Mouse (Mus musculus) activated CD4-positive, CD25-positive, alpha-beta regulatory T cell, adult 4 months (primary cell): ENCODE measurements at regions not wholly inside any gene's neighbourhood (a gene's known extent, or its start where the extent isn't known, plus 50 kb on each side); places are given as distances from the start of the nearest gene placed in this dataset.
"Not testable (repeated sequence)": the region's sequence is repeated elsewhere in the genome, so short reads cannot be mapped to it uniquely, and the experiment has no call there.

Source experiments
- ATAC-seq: one replicate; pipeline ENCODE4 v1.8.0; 2017

- not testable (repeated sequence) for ATAC-seq
Observed at GRCm38 (mm10) chr15:53984006-53984405, 99.3 kb downstream of the Gm7489 start.

GRCm38 (mm10) chr15:53989888-53990287 lies 105.2 kb downstream of the Gm7489 start:
- no peak for ATAC-seq

- no peak for ATAC-seq
Observed at GRCm38 (mm10) chr15:53995199-53995868, 110.6 kb downstream of the Gm7489 start.

DNA sequence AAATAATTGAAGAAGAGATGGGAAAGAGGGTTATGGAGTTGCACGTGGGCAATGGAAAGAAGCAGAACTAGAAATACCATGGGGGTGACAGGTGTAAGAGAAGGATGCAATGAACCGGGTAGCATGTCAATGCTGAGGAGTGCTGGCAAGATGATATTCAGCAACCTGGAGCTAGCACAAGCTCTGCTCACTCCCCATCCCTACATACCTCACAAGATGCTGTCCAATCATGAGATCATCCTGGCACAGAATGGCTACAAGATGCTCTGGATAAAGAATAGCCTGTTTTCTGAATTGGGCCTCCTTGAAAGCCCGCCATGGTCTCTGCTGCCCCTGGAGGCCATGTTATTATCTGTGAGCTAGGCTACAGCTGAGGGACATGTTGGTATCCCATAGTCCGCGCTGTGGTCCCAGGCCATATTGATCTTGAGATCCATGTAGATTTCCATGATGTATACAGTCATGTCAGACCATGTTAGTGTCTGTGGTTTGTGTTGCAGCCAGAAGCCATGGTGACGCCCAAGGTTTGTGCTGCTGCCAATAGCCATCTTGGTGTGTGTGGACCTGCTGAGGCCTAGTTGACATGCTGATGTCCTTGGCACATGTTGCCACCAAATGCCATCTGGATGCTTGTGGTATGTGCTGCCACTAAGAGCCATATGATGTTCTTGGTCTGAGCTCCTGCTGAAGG lies 114.0 kb downstream of the Gm7489 start:
- no peak for ATAC-seq

DNA sequence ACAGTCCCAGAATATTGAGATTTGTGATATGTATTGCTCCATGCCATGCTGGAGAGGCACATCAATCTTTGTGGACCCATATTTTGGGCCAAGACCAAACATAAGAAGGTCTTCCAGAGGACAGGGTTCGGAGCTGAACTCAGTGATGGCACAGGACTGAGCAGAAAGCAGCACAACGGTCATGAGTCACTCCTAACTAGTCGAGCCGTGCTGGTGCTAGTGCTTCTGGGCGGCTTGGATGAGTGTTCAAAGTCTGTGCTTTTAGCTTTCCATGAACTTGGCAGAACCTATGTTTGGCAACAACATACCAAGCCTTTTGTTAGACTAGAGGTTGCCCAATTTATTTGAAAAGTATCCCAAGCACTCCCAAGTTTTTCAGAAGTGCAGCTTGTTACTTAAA lies 149.1 kb downstream of the Gm7489 start:
- ATAC-seq, result no peak

- no peak for ATAC-seq
Observed at GRCm38 (mm10) chr15:54050711-54051110, 166.0 kb downstream of the Gm7489 start.

DNA sequence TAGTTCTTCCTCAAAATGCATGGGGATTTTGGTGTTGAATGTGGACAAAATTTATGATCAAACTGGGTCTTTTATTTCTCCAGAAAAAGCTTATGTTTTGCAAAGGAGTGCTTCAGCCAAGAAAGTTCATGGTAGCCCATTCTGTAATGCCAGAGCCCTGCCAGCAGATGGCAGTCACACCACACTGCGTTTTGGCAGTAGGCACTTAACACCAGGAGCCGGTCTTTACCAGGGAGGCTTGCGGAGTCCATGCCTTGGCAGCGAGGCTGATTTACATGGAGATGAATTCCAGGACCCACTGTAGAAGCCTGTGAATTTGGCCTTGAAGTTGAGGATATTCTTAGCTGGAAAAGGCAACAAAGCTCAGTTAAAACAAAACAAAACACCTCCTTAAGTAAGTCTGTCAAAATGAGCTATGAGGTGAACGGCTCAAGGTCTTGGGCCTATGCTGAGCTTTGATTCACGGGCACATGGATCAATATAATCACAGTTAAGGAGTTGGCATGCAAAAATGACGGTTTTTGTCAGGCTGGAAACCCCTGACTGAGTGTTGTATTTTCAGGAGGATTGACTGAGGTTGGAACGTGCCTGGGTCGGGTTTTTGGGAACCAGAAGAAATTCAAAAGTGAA lies 185.4 kb downstream of the Gm7489 start:
- peak; percentile 61 for ATAC-seq

- ATAC-seq, result no peak
Observed at GRCm38 (mm10) chr15:54071732-54072131, 187.0 kb downstream of the Gm7489 start.

GRCm38 (mm10) chr15:54091301-54091700 lies 206.6 kb downstream of the Gm7489 start:
- no peak for ATAC-seq

- ATAC-seq, result no peak
Observed at GRCm38 (mm10) chr15:54092386-54092785, 207.7 kb downstream of the Gm7489 start.

- no peak for ATAC-seq
Observed at GRCm38 (mm10) chr15:54097498-54097897, 212.8 kb downstream of the Gm7489 start.

DNA sequence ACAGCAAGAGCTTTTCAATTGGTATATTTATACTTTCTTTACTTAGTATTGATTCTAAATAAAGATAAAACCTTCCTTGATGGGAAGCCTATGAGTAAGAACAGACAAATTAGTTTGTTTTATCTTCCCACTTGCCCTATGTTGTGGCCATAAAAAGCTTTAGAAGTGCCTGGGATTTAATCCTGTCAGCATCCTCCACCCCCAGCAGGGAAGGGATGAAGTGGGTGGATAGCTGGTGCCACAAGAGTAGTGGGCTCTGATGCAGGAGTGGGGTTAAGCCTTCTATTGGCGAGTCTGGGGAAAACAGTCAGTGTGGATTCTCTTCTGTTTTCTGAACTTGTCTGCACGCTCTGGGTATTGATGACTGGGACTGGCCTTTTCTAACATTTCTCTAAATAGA lies 227.7 kb downstream of the Gm7489 start:
- ATAC-seq, result no peak

DNA sequence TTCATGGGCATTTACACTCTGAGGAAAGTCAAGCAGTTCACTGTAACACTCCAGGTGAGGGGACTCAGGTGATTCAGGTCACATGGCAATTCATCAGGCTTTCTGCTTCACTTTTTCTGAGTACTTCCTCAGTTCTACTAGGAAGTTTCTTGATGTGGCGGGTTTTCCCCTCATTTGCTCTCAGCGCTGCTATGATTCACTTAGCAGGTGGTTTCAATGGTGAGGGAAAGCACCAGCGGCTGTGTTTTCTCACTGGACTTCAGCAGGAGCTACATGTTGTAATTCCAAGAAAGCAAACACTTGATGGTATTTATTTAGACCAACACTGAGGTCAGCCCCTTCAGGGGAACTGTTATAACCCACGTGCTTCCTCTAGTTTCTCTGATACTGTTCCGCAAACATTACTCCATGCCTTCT lies 229.4 kb downstream of the Gm7489 start:
- ATAC-seq, result peak; percentile 69

GRCm38 (mm10) chr15:54117967-54118538 lies 233.3 kb downstream of the Gm7489 start:
- ATAC-seq, result no peak

DNA sequence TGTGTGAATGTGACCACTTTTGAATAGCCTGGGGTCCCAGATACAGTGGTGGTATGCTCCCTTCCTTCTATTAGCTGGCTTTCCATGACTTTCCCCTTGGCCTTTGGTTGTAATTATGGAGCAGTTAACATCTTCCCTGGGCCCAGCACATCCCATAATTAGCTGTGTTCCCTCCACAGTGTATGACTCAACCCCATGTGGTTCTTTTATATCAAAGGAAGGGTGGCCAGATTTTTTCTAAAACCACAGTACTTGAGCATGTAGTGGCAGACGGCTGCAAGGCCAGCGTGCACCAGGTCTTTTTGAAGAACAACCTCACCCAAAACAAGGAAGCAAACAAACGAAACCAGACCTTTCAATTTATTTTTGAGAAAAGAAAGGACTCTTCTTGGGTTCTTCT lies 235.8 kb downstream of the Gm7489 start:
- ATAC-seq, result no peak

GRCm38 (mm10) chr15:54164350-54164749 lies 279.6 kb downstream of the Gm7489 start:
- no peak for ATAC-seq

DNA sequence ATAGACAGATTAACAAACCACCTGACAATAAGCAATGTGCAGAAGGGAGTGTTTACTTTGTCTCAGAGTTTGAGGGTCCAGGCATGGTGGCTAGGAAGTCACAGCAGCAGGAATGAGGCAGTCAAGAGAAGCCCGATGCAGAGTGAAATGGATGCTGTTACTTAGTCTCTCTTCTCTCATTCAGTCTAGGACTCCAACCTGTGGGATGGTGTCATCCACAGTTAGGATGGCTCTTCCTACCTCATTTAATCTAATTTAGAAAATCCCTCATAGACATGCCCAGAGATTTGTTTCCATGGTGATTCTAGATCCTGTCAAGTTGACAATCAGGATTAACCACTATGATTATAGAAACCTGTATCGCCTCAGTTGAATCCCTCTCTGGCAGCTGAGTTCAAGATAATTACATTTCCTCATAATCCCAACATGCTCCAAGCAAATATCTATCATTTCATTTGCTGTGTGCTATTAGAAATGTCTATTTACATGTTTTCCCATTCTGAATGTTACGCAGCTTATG lies 283.2 kb downstream of the Gm7489 start:
- ATAC-seq, result no peak

DNA sequence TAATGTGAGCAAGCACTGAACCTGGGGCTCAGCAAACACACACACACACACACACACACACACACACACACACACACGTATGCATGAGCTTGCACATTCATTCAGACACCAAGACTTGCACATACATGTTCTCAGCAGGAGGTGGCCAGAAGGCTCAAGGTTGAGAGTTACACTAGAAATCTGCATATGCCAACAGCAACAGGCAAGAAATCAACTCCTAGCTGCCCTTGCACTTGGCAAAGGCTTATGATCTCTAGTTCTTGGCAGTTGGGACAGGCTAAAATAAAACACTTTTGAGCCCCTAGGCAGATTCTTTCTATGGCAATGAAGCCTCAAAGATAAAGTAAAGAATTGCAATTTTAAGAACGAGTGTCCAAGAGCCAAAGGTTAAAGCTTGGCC lies 292.5 kb downstream of the Gm7489 start:
- no peak for ATAC-seq

DNA sequence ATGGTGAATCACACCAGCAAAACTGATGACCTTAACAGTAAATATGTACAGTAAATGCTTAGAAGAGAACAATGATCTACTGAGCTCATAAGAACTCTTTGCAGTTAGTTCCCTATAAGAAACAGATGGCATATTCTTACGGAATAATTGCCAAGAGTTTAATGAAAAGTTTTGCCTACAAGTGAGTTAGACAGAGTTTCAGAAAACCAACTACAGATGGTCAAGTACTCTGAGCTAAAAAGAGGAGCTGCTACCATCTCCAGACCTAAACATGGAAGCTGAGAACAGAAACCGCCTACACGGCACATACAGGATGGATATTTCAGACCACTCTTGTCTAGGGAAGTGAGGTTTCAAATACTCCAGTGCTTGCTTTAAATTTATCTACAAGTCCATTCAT lies 293.1 kb downstream of the Gm7489 start:
- no peak for ATAC-seq
